Mouse (Mus musculus): Measurements from ENCODE around the gene Epn2.

DNA sequence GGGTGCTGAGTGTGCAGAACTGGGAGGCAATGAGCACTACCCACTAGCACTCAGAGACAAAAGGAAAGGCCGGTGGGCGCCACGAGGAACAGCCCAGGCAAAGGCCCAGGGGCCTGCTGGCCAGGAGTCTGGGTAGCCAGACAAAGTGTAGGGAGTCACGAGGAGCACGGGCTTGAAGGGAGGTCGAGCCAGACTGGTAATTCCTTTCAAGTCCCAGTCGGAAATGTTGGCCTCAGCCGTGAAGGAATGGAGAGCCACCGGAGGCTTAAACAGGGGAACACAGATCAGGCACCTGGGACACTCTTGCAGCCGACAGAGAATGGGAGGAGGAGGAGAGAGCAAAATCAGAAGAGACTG lies 95.3 kb downstream of the Epn2 start:
- TF ChIP-seq EP300 (IDR thresholded peaks at IDR 0.05) (no peak), CTCF (IDR thresholded peaks at IDR 0.05) (no peak)

Measured in lung, postnatal 0 days (tissue).